Mouse (Mus musculus) adipocyte (in vitro differentiated cells): ENCODE measurements around the gene Nup210.
"Not testable (repeated sequence)": the region's sequence is repeated elsewhere in the genome, so short reads cannot be mapped to it uniquely, and the experiment has no call there.

Experiments used
- DNase-seq: peaks from one replicate; pipeline ENCODE4 v3.0.0-alpha.2; 2016; ENCODE audit warnings: low spot score

The Nup210 gene

DNA sequence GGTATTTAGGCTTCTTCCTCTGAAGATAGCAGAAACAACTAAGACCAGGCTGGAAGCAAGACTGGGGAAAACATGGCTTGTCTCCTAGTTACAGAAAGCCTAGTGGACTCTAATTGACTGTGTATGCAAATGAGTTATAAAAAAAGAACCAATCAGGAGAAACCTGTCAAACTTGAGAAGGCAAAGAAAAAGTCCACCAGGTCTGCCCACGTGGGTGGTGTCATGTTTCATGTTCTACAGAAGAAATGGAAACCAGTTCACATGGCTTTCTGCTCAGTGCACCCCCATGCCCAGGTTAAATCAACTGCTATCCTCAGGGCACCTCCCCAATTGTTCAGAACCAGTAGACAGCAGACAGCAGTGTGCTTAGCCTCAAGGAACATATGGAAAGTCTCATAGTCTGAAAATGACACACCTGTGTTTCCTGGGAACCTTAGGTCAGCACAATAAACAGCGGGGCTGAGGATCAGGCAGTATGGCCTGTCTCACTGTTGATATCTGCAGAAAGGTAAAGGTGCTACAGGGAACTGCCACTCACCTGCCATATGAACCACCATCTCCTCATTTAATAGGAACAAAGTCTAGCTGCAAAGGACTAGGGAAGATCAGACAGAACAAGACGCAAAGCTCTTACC lies 11.7 kb downstream of the Nup210 start:
- no peak for DNase-seq

- not testable (repeated sequence) for DNase-seq
Observed at GRCm38 (mm10) chr6:91103421-91103820, 13.2 kb downstream of the Nup210 start.

- DNase-seq: no peak
Observed at GRCm38 (mm10) chr6:91100621-91101020, 16.0 kb downstream of the Nup210 start.

DNA sequence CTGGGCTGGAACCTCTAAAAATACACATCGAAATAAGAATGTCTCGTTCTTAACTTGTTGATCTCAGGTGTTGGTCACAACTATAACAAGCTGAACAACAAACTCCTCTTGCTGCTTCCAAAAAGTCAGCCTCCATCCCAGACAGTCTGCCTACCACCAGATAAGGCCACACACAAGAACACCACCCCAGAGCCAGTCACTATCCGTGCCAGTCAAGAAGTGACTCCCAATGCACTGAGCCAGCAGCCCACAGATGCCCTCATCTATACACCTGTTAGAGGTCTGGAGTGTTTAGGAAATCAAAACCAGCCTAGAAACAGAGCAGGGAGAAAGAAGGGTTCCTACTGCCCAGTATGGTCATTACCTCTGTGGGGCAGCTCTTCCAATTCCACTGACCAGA lies 18.8 kb downstream of the Nup210 start:
- no peak for DNase-seq

DNA sequence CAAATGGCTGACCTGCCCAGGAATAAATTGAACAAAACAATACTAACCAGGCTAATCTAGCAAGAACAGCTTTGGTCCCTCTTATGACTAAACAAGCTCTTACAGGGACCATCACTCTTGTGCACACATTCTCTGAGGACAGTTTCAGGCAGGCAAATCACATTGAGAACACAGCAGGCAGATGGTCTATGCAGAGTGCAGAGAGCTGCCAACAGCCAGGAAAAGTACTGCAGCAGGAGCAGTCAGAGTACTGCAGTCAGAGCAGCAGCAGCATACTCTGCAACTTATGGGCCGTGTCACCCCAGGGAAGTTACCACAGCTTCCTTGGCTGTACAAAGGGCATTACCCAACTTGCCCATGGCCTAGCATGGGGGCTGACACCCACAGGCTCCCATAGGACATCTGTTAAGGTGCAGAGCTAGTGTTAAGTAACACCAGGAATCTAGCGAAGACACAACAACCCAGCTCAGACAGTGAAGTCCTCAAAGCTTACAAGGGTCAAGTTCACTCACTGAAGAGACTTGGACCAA lies 21.5 kb downstream of the Nup210 start:
- peak; percentile 8 for DNase-seq

DNA sequence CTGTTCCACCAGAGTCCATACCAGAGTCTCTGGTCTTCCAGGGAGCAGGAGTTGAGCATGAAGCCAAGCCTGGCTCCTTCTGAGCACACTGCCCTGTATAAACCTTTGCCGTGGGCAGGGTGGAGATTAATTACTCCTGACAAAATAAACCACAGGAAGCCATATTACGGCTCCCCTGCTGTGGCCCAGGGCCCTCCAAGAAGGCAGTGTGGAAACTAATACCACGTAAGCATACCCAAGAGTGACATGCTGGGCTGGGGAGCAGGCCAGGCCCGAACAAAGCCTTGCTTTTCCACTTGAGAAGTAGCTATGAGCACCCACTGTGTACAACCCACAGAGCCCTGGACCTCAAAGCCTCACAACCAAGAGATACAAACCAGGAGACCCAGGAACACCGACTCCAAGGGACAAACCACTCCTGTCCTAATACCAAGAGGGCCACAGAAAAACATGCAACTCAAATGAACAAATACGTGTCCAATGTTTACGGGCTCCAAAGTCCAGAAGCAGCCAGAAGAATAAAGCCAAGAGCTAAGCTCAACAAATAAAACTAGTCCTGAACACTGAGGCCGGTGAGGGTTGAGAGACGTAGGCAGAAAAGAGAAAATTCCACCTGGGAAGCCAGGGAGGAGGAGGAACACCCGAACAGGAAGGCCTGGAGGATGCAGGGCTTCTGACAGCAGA lies 24.3 kb downstream of the Nup210 start:
- DNase-seq: no peak

DNA sequence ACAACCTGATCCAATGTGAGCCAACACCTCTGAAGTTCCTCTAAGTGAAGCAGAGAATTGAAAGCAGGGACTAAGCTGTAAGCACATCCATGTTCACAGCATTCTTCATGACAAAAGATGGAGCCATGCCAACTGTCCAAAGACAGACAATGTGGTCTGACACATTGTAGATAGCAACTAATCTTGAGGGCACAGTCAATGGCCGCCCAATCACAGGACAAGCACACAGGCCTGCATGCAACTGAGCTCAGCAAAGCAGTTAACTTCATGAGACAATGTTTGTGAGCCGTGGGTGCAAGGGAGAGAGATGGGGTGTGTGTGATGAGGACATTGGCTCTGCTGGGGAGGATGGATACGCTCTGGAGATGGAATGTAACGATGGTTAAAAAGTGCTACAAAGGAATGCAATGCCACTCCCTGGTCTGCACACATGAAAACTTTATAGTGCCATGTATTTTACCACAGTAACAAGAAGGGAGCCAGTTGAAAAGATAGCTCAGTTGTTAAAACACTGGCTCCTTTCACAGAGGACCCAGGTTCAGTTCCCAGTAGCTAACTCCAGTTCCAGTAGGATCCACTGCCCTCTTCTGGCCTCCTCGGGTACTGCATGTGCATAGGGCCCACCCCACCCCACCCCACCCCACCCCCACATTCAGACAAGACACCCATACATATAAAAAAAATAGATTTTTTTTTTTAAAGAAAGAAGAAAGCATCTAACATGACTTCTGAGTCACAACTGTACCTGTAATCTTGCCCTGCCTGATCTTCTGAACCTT lies 31.3 kb downstream of the Nup210 start:
- DNase-seq: no peak

- DNase-seq: no peak
Observed at GRCm38 (mm10) chr6:91080033-91080432, 36.6 kb downstream of the Nup210 start.

GRCm38 (mm10) chr6:91076249-91076648 lies 40.4 kb downstream of the Nup210 start:
- peak; percentile 45 for DNase-seq

GRCm38 (mm10) chr6:91068511-91068910 lies 48.1 kb downstream of the Nup210 start:
- no peak for DNase-seq

DNA sequence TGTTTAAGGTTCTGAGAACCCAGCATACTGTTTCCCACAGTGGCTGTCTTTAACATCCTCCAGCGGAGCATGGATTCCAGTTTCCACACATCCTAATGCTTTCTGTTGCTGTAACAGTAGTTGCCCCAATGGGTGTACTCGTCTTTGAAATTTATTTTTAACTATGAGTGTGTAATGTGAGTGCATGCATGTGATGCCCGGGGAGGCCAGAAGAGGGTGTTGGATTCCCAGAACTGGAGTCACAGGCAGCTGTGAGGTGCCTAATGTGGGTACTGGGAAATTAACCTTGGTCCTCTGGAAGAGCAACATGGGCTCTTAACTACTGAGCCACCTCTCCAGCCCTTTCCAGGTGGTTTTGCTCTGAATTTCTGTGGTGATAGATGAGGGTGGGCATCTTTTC lies 49.6 kb downstream of the Nup210 start:
- DNase-seq: no peak

DNA sequence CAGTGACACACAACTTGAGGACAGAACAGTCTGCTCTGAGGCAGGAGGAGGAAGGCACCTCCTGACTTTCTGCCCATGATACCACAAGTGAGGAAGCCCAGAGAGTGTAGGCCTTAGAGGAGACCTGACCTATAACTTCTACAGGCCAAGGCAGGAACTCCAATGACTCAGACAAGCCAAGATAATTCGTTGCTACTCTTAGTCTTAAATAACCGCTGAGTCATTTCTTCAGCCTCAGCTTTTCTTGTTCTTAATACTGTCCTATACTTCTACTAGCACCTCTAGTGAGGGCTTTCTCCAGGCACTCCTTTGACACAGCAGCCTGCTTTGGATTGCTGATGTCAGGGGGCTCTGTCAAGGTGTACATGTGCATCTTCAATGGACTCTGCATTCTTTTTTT lies 55.3 kb downstream of the Nup210 start:
- no peak for DNase-seq

- DNase-seq: peak; percentile 58
Observed at GRCm38 (mm10) chr6:91059711-91060110, 56.9 kb downstream of the Nup210 start.

- peak; percentile 26 for DNase-seq
Observed at GRCm38 (mm10) chr6:91057989-91058388, 58.6 kb downstream of the Nup210 start.

DNA sequence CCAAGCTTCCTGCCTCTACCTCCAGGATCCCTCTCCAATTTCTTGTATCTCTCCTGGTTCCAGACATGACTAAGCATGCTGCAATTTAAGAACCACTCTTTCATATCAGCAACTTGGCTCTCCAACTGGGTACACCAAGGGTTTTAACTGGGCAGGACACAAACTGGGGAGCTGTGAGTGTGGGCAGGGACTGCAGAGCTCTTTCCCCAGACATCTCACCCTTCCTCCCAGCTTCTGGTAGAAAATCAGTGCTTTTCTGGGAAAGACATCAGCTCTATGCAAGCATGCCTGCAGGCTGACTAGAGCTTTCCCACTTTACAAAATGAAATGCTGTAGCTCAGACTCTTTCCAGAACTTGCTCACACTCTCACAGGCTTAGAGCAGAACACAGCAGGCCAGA lies 60.3 kb downstream of the Nup210 start:
- DNase-seq: no peak

GRCm38 (mm10) chr6:91052572-91052971 lies 64.1 kb downstream of the Nup210 start:
- no peak for DNase-seq

DNA sequence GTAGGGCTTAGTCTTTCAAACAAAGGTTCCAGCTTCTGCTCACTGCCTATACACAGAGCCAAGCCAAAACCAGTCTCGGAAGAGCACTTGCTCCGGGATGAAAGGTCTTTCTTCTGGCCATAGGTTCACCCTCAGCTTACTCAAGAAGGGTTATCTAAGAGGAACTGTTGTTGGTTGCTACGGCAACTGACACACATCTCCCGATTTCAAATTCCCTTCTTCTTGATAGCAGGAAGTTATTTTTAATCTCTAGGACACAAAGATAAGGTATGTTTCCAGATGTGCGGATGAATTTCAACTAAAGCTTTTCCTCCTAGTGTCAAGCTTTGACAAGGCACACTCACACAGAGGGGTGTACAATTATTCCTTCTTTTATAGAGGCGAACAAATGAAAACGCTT lies 68.6 kb downstream of the Nup210 start:
- DNase-seq: no peak

DNA sequence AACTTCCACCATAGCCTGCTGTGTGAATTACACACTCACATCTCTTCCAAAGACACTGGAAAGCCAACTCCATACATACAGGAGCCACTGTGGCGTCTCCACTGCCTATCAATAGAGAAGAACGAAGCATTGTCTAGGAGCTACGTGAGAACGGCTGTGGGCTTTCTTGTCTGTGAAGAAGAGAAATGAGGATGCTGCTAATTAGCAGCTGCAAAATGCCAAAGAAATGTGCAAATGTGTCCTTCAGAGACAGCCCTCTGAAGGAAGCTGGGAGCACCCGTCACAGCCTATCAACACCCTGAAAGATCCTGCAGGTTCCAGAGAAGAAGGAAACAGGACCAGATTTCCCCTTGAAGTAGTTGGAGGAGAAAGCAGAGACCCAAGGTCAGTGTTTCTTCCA lies 69.2 kb downstream of the Nup210 start:
- no peak for DNase-seq

GRCm38 (mm10) chr6:91046184-91046583 lies 70.4 kb downstream of the Nup210 start:
- DNase-seq: no peak

DNA sequence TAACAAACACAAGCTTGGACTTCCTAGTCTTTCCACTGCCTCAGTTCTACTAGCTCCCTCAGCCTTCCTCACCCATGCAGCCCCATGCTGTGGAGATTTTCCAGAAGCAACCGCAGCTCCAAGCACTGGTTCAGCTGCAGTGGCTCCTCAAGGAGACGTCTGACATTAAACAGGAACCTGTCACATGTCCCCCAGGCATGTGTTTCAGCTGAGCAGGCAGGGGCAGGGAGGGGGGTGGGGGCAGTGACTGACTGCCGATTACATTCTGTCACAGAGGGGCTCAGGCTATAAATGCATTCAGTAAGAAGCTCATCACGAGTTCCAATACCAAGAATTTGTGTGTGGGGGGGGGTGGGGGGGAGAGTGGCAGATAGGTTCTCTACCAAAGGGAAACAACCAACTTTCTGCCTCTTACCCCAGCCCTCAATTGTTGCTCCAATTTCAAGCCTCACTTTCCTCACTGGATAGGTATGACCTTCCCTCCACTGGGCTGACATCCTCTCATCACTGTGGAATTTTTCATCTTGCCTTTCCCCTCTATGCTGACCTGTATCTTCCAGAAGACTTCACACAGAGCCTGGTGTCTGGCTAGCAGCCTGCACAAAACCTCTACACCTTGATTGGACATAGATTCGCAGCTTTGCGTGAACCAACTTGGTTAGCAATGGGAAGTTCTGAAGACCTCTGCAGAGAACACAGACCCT lies 71.8 kb downstream of the Nup210 start:
- no peak for DNase-seq

- no peak for DNase-seq
Observed at GRCm38 (mm10) chr6:91041287-91041686, 75.3 kb downstream of the Nup210 start.

- no peak for DNase-seq
Observed at GRCm38 (mm10) chr6:91028256-91028655, 88.4 kb downstream of the Nup210 start.
